Mouse (Mus musculus) C2C12 (cell line): ENCODE data around the gene Ucn. TPM values are rescaled to one million over a fixed set of nuclear protein-coding genes. Genes with fewer than 3 reads are reported as not detected.

Experiments
- H3K27me3 ChIP-seq: one replicate; pipeline ENCODE4 v1.6.1; 2011; ENCODE audit not compliant: control insufficient read depth, insufficient read depth, insufficient read length
- H3K36me3 ChIP-seq: one replicate; pipeline ENCODE4 v1.6.1; 2011; ENCODE audit not compliant: control insufficient read depth, insufficient read depth
- H3K4me3 ChIP-seq: one replicate; pipeline ENCODE4 v1.5.1; 2011; ENCODE audit warnings: mild to moderate bottlenecking, control low read depth; ENCODE audit not compliant: poor library complexity, insufficient read depth, severe bottlenecking
- H3K79me2 ChIP-seq: one replicate; pipeline ENCODE4 v1.6.1; 2011; ENCODE audit not compliant: control insufficient read depth, insufficient read depth
- H3K79me3 ChIP-seq: one replicate; pipeline ENCODE4 v1.6.1; 2011; ENCODE audit warnings: low read depth, control low read depth
- H3ac ChIP-seq: one replicate; pipeline ENCODE3; 2011; ENCODE audit warnings: low read depth; ENCODE audit not compliant: control insufficient read depth, insufficient read length
- CEBPB ChIP-seq: IDR thresholded peaks from one replicate; pipeline ENCODE4 v1.6.1; 2011; ENCODE audit warnings: low read depth, mild to moderate bottlenecking, control low read depth, moderate library complexity
- CTCF ChIP-seq: IDR thresholded peaks from one replicate; pipeline ENCODE4 v1.5.1; 2011; ENCODE audit not compliant: control insufficient read depth, insufficient read depth, insufficient read length
- FOSL1 ChIP-seq: IDR thresholded peaks from one replicate; pipeline ENCODE4 v1.8.0; 2011; ENCODE audit warnings: mild to moderate bottlenecking, low read length; ENCODE audit not compliant: poor library complexity, insufficient read depth, severe bottlenecking
- MAX ChIP-seq: IDR thresholded peaks from one replicate; pipeline ENCODE4 v1.6.1; 2011; ENCODE audit warnings: mild to moderate bottlenecking, control low read depth
- MYOD1 ChIP-seq: IDR thresholded peaks from one replicate; pipeline ENCODE4 v1.6.1; 2011; ENCODE audit warnings: low read depth; ENCODE audit not compliant: control insufficient read depth, insufficient read length
- MYOG ChIP-seq: IDR thresholded peaks from one replicate; pipeline ENCODE4 v1.6.1; 2011; ENCODE audit not compliant: control insufficient read depth, insufficient read length; ENCODE audit errors: extremely low read depth
- USF1 ChIP-seq: IDR thresholded peaks from one replicate; pipeline ENCODE4 v1.6.1; 2011; ENCODE audit warnings: low read depth, mild to moderate bottlenecking, control low read depth, moderate library complexity
- polyA plus RNA-seq: library from polyadenylated mRNA; unstranded; fragments of >200 nt; fragmentation: generic; extraction: Trizol; gene quantifications from one replicate; pipeline ENCODE4 v1.2.1, GENCODE M21; 2012; ENCODE audit warnings: missing spikeins

The Ucn gene
- polyA plus RNA-seq, 1 experiment = not detected

DNA sequence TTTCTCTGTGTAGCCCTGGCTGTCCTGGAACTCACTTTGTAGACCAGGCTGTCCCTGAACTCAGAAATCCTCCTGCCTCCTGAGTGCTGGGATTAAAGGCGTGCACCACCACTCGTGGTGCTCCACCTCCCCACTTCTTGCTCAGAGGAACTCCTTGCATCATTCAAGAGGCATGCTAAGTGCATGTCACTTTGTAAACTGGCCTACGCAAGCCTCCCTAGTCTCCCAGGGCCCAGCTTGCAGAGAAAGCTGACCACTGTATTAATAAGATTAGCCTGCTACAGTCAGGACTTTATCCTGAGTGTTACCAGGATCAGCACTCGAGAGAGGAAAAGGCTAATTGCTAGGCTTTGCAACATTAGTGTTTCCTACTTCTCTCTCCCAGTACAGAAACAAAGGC, 30.0 kb upstream of the Ucn start:
- Histone ChIP-seq H3K4me3 (no peak overlapping the region), H3K36me3 (peaks cover 93% of the 10 kb centered on the region), H3K79me3 (no peaks in the 10 kb centered on the region), H3K79me2 (peaks cover under 1% of the 10 kb centered on the region), H3ac (no peak overlapping the region), H3K27me3 (no peaks in the 10 kb centered on the region)
- TF ChIP-seq USF1 (no peak), CEBPB (no peak), FOSL1 (no peak), CTCF (no peak), MAX (no peak)

DNA sequence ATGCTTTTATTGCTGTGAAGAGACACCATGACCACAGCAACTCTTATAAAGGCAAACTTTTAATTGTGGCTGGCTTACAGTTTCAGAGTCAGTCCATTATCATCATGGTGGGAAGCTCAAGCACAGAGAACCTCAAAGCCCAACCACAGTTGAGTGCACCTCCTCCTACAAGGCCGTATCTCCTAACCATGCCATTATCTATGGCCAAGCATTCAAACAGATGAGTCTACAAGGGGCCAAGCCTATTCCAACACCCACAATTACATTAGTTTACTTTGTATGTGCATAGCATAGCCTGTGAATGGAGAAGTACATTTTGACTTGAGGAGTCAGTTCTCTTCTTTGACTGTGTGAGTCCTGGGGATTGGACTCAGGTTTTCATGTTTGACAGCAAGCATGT, 26.2 kb upstream of the Ucn start:
- H3ac ChIP-seq = no peak overlapping the region
- H3K36me3 ChIP-seq = peaks cover 93% of the 10 kb centered on the region
- no peaks in the 10 kb centered on the region for H3K27me3 ChIP-seq

DNA sequence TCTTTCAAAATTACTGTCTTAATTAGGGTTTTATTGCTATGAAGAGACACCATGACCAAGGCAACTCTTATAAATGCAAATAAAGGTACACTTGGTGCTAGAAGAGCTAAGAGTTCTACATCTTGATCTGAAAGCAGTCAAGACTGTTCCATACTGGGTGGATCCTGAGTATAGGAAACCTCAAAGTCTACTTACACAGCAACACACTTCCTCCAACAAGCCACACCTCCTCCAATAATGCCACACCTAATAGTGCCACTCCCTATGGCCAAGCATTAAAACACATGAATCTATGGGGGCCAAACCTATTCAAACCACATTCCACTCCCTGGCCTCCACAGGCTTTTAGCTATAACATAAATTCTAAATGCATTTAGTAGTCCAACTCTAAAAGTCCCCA, 23.8 kb upstream of the Ucn start:
- no peak for TF ChIP-seq FOSL1
- no peak for TF ChIP-seq MYOG
- TF ChIP-seq MAX = no peak
- TF ChIP-seq MYOD1 = no peak
- no peak for TF ChIP-seq USF1
- no peak for TF ChIP-seq CEBPB
- no peak for TF ChIP-seq CTCF
- no peaks in the 10 kb centered on the region for H3K79me2 ChIP-seq
- H3K4me3 ChIP-seq = no peak overlapping the region
- no peak overlapping the region for H3ac ChIP-seq
- no peaks in the 10 kb centered on the region for H3K27me3 ChIP-seq
- peaks cover 96% of the 10 kb centered on the region for H3K36me3 ChIP-seq
- H3K79me3 ChIP-seq = no peaks in the 10 kb centered on the region

More for the DNA sequence above, 26.2 kb upstream of the Ucn start:
- Histone ChIP-seq H3K79me3 (no peaks in the 10 kb centered on the region), H3K4me3 (no peak overlapping the region), H3K79me2 (no peaks in the 10 kb centered on the region)
- TF ChIP-seq FOSL1 (no peak), MYOD1 (no peak), MAX (no peak), CTCF (no peak), MYOG (no peak), USF1 (no peak), CEBPB (no peak)

- Histone ChIP-seq H3K27me3 (no peaks in the 10 kb centered on the region), H3K36me3 (peaks cover 46% of the 10 kb centered on the region), H3K4me3 (peak within 1 kb of the TSS; percentile 27), H3ac (peak within 1 kb of the TSS; percentile 63), H3K79me2 (no peaks in the 10 kb centered on the region), H3K79me3 (no peaks in the 10 kb centered on the region)
- TF ChIP-seq MAX (no peak), USF1 (peak; percentile 95)
These were observed 15.5 kb upstream of the Ucn start, which contains the start of gene Mpv17 for GRCm38 (mm10) chr5:31154152-31154553. Mpv17 (minus strand) TSS chr5:31154251.

- TF ChIP-seq USF1 (no peak), MYOG (no peak), FOSL1 (no peak), MYOD1 (no peak), MAX (no peak), CTCF (no peak)
These were observed 15.0 kb upstream of the Ucn start for GRCm38 (mm10) chr5:31153516-31154151.

DNA sequence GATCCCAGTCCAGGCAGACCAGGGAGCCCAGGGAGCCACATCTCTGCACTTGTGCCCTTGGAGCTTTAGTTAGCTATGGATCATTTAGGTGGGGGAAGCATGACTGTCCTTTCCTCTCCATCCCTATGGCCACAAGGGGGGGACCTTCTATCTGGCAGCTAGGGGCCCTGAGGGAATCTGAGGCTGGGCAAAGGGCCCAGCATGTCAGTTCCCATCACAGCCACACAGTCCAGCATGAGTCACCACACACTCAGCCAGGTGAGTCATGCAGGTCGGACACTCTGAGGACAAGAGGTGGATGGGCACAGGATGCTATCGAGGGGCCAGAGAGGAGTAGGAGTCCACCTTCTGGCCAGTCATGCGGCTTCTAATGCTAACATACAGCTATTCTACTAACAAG, 13.1 kb upstream of the Ucn start:
- Histone ChIP-seq H3K27me3 (no peaks in the 10 kb centered on the region), H3K79me3 (no peaks in the 10 kb centered on the region), H3K4me3 (no peak overlapping the region), H3K79me2 (no peaks in the 10 kb centered on the region), H3ac (no peak overlapping the region), H3K36me3 (peaks cover 23% of the 10 kb centered on the region)
- TF ChIP-seq FOSL1 (peak; percentile 88), MYOD1 (no peak), CTCF (no peak), USF1 (no peak), MAX (no peak), MYOG (no peak), CEBPB (no peak)

More at GRCm38 (mm10) chr5:31153516-31154151, 15.0 kb upstream of the Ucn start:
- H3K79me2 ChIP-seq = no peaks in the 10 kb centered on the region
- no peaks in the 10 kb centered on the region for H3K79me3 ChIP-seq
- no peaks in the 10 kb centered on the region for H3K27me3 ChIP-seq
- peaks cover 41% of the 10 kb centered on the region for H3K36me3 ChIP-seq
- peak overlapping the region; percentile 27 for H3K4me3 ChIP-seq
- H3ac ChIP-seq = peak overlapping the region; percentile 10
